Mouse (Mus musculus) ES-E14 (cell line): ENCODE measurements around the gene Kat14. TPM values are rescaled to one million over a fixed set of nuclear protein-coding genes. Genes with fewer than 3 reads are reported as not detected.
"Not testable (repeated sequence)": the region's sequence is repeated elsewhere in the genome, so short reads cannot be mapped to it uniquely, and the experiment has no call there.

Experiments
- DNase-seq: peaks from one replicate; pipeline ENCODE4 v3.0.0-alpha.2; 2013; ENCODE audit warnings: low read depth, low spot score
- H3K27ac ChIP-seq: 2 replicates; pipeline ENCODE4 v1.5.1; 2012; ENCODE audit warnings: low read depth, mild to moderate bottlenecking, low read length, moderate library complexity, mixed read lengths; ENCODE audit not compliant: poor library complexity, insufficient read depth, severe bottlenecking
- H3K36me3 ChIP-seq: 2 replicates; pipeline ENCODE4 v1.6.1; 2012; ENCODE audit warnings: mild to moderate bottlenecking, low read length, moderate library complexity, mixed read lengths; ENCODE audit not compliant: control insufficient read depth, poor library complexity, insufficient read depth, severe bottlenecking
- H3K4me1 ChIP-seq, 2 experiments: fragments of 150-350 bp in 1 of 2; sonication (generic) in 1 of 2; 2 replicates each; pipeline ENCODE4 v1.6.1; 2012; ENCODE audit warnings: low read length in 2 of 2, mild to moderate bottlenecking in 1 of 2, mixed read lengths in 1 of 2; ENCODE audit not compliant: control insufficient read depth in 2 of 2, insufficient read depth in 2 of 2, poor library complexity in 1 of 2
- H3K4me3 ChIP-seq, 2 experiments: fragments of 150-350 bp in 1 of 2; sonication (generic) in 1 of 2; 2 replicates each; pipeline ENCODE4 v1.5.1; 2012; ENCODE audit warnings: low read length in 2 of 2, low read depth in 1 of 2, mild to moderate bottlenecking in 1 of 2, mixed read lengths in 1 of 2; ENCODE audit not compliant: insufficient read depth in 1 of 2, poor library complexity in 1 of 2, severe bottlenecking in 1 of 2
- H3K9ac ChIP-seq: 2 replicates; pipeline ENCODE4 v1.6.1; 2012; ENCODE audit warnings: low read depth, mild to moderate bottlenecking, low read length, mixed read lengths; ENCODE audit not compliant: poor library complexity, insufficient read depth, severe bottlenecking
- H3K9me3 ChIP-seq: fragments of 150-350 bp; sonication (generic); 2 replicates; pipeline ENCODE4 v1.6.1; 2012; ENCODE audit warnings: low read depth, mild to moderate bottlenecking, low read length; ENCODE audit not compliant: control insufficient read depth, insufficient read depth
- CHD2 ChIP-seq: IDR thresholded peaks from 2 replicates; pipeline ENCODE4 v1.6.1; 2014; ENCODE audit warnings: mild to moderate bottlenecking, low read depth, low read length, inconsistent platforms
- HCFC1 ChIP-seq: IDR thresholded peaks from 2 replicates; pipeline ENCODE4 v1.6.1; 2012; ENCODE audit warnings: low read length, inconsistent platforms, borderline replicate concordance; ENCODE audit not compliant: insufficient read depth
- MAFK ChIP-seq: IDR thresholded peaks from 2 replicates; pipeline ENCODE4 v1.6.1; 2014; ENCODE audit warnings: mild to moderate bottlenecking, low read depth, low read length, inconsistent platforms; ENCODE audit not compliant: insufficient read depth
- ZC3H11A ChIP-seq: IDR thresholded peaks from 2 replicates; pipeline ENCODE4 v1.6.1; 2012; ENCODE audit warnings: low read depth, mild to moderate bottlenecking, inconsistent platforms, low read length, borderline replicate concordance
- ZNF384 ChIP-seq: IDR thresholded peaks from 2 replicates; pipeline ENCODE4 v1.6.1; 2012; ENCODE audit warnings: low read depth, low read length, inconsistent platforms
- in situ Hi-C, 2 experiments: fragments of 600-800 bp; cut with MboI; formaldehyde crosslinking; loops; one replicate each; pipeline ENCODE4 v1.15.1; 2025; ENCODE audit warnings: low sequenced_read_pairs in 2 of 2, inconsistent platforms in 1 of 2; ENCODE audit not compliant: unreplicated experiment in 2 of 2
- total RNA-seq: library from RNA; depleted of rRNA; stranded (reverse); fragments of 300-350 nt; gene quantifications from 2 replicates; pipeline ENCODE4 v1.2.3, GENCODE M21; 2012

Kat14 gene
- total RNA-seq, 1 experiment: 37.7 TPM

- Histone ChIP-seq H3K9ac (0 out of 2 replicates have a peak overlapping the region, but pooled peaks have one; percentile 9), H3K36me3 (no peaks in the 10 kb centered on the region), H3K4me1 (peaks cover 2 to 8% of the 10 kb centered on the region in 2 experiments; a peak in 1 of 4 replicates), H3K4me3 (peak overlapping the region; percentile 34 to 58), H3K27ac (no peak overlapping the region), H3K9me3 (no peaks in the 10 kb centered on the region; the same call in 1 of the 2 replicates)
- DNase-seq: no peak
- in situ Hi-C loops: no loop called here
- no peak for TF ChIP-seq CHD2
- no peak for TF ChIP-seq ZNF384
- TF ChIP-seq ZC3H11A: no peak
- TF ChIP-seq HCFC1: no peak
- TF ChIP-seq MAFK: no peak
These were observed 35.5 kb upstream of the Kat14 start for GRCm38 (mm10) chr2:144333138-144333842.

DNA sequence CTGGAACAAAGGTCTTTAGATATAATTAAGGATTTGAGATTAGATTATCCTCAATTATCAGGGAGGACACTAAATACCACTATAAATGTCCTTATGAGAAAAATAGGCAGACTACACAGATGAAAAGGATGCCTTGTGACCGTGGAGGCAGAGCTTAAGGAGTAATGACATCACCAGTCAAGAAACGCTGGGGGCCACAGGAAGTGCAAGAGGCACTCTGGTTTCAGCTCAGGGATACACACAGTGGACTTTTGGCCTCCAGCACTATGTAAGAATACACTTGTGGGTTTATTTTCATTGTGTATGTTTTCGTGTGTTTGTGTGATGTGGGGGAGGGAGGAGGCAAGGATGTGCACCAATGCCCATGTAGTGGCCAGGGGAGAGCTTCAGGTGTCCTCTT, 31.6 kb upstream of the Kat14 start:
- Histone ChIP-seq H3K4me3 (no peak overlapping the region), H3K36me3 (no peaks in the 10 kb centered on the region), H3K27ac (no peak overlapping the region), H3K4me1 (peaks cover 2% of the 10 kb centered on the region in 2 experiments; a peak in 1 of 4 replicates), H3K9ac (no peak overlapping the region; the same call in 1 of the 2 replicates), H3K9me3 (no peaks in the 10 kb centered on the region; the same call in 1 of the 2 replicates)
- no peak for DNase-seq
- no peak for TF ChIP-seq ZC3H11A
- TF ChIP-seq ZNF384: no peak
- TF ChIP-seq HCFC1: no peak
- no peak for TF ChIP-seq MAFK
- TF ChIP-seq CHD2: no peak
- in situ Hi-C loops: no loop called here

GRCm38 (mm10) chr2:144337701-144338100, 31.1 kb upstream of the Kat14 start:
- Histone ChIP-seq H3K9me3 (no peaks in the 10 kb centered on the region; the same call in 1 of the 2 replicates), H3K36me3 (no peaks in the 10 kb centered on the region), H3K27ac (no peak overlapping the region), H3K4me1 (peaks cover under 1 to 2% of the 10 kb centered on the region in 2 experiments; a peak in 1 of 4 replicates), H3K9ac (no peak overlapping the region; the same call in 1 of the 2 replicates), H3K4me3 (no peak overlapping the region)
- no peak for DNase-seq
- no peak for TF ChIP-seq CHD2
- TF ChIP-seq HCFC1: no peak
- no peak for TF ChIP-seq MAFK
- TF ChIP-seq ZNF384: no peak
- TF ChIP-seq ZC3H11A: no peak
- in situ Hi-C loops: no loop called here

DNA sequence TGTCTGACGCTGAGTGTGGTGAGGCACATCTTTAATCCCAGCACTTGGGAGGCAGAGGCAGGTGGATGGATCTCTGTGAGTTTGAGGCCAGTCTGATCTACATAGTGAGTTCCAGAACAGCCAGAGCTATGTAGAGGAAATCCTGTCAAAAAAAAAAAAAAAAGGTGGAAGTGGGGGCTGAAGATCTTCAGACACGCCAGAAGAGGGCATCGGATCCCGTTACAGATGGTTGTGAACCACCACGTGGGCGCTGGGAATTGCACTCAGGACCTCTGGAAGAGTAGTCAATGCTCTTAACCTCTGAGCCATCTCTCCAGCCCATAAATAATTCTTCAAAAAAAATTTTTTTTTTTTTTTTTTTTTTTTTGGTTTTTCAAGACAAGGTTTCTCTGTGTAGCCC, 30.6 kb upstream of the Kat14 start:
- H3K4me1 ChIP-seq, H3K4me3 ChIP-seq, DNase-seq, H3K9ac ChIP-seq, H3K36me3 ChIP-seq, in situ Hi-C loops, H3K9me3 ChIP-seq, H3K27ac ChIP-seq: not testable (repeated sequence)
- TF ChIP-seq ZNF384: peak; percentile 76

DNA sequence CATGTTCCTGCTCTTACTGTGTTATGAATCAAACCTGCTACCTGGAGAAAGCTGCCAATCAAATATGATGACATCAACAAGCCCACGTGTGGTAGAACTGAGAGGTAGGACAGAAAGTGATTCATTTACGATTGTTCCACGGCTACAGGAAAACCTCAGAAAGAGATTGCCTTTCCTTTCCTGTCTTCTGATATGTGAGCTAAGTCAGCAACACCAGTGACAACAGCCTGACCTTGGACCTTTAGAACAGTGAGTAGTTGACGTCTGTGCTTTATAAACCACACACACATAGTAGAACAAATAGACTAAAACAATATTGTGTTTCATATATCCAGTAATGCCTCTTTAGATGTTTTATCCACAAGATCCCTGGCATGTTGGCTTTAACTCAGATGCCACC, 25.6 kb upstream of the Kat14 start:
- no peak for DNase-seq
- H3K9ac ChIP-seq: no peak overlapping the region
- H3K4me1 ChIP-seq: no peaks in the 10 kb centered on the region
- no peak overlapping the region for H3K4me3 ChIP-seq
- no peaks in the 10 kb centered on the region for H3K9me3 ChIP-seq
- no peaks in the 10 kb centered on the region for H3K36me3 ChIP-seq
- in situ Hi-C loops: no loop called here
- no peak for TF ChIP-seq ZC3H11A
- no peak for TF ChIP-seq MAFK
- no peak overlapping the region for H3K27ac ChIP-seq
